Mouse (Mus musculus) natural killer cell, adult 2 months (primary cell): ENCODE measurements around the gene Pgm5.
"Not testable (repeated sequence)": the region's sequence is repeated elsewhere in the genome, so short reads cannot be mapped to it uniquely, and the experiment has no call there.

Experiments
- DNase-seq, 2 experiments: peaks; one replicate each; pipeline ENCODE4 v3.0.0; 2022; ENCODE audit warnings: low spot score in 2 of 2

Gene Pgm5

GRCm38 (mm10) chr19:24861612-24862451, at the start of gene Pgm5:
TSS of gene Pgm5 (minus strand) at chr19:24861855.
- no peak for DNase-seq

- no peak for DNase-seq
Observed at GRCm38 (mm10) chr19:24908385-24909155, 46.9 kb upstream of the Pgm5 start.

- no peak for DNase-seq
Observed at GRCm38 (mm10) chr19:24907655-24908054, 46.0 kb upstream of the Pgm5 start.

GRCm38 (mm10) chr19:24902821-24903220, 41.2 kb upstream of the Pgm5 start:
- DNase-seq: no peak

GRCm38 (mm10) chr19:24902256-24902655, 40.6 kb upstream of the Pgm5 start:
- no peak for DNase-seq

- DNase-seq: no peak
Observed at GRCm38 (mm10) chr19:24901666-24902065, 40.0 kb upstream of the Pgm5 start.

- DNase-seq: no peak
Observed at GRCm38 (mm10) chr19:24900581-24901220, 39.0 kb upstream of the Pgm5 start, which contains the start of gene Foxd4. TSS of gene Foxd4 (minus strand) at chr19:24901197.

GRCm38 (mm10) chr19:24899578-24900544, 38.2 kb upstream of the Pgm5 start:
- DNase-seq: peak; percentile 7 to 26

- DNase-seq: no peak
Observed at GRCm38 (mm10) chr19:24898737-24899577, 37.3 kb upstream of the Pgm5 start.

GRCm38 (mm10) chr19:24897896-24898736, 36.5 kb upstream of the Pgm5 start:
- DNase-seq: no peak

- DNase-seq: no peak
Observed at GRCm38 (mm10) chr19:24897006-24897895, 35.6 kb upstream of the Pgm5 start.

GRCm38 (mm10) chr19:24896536-24896935, 34.9 kb upstream of the Pgm5 start:
- DNase-seq: no peak

GRCm38 (mm10) chr19:24886888-24887287, 25.2 kb upstream of the Pgm5 start:
- no peak for DNase-seq

- DNase-seq: peak in 1 of 2 experiments; percentile 37
Observed at GRCm38 (mm10) chr19:24885504-24885903, 23.8 kb upstream of the Pgm5 start.

- DNase-seq: no peak
Observed at GRCm38 (mm10) chr19:24881237-24881636, 19.6 kb upstream of the Pgm5 start.

- DNase-seq: not testable (repeated sequence)
Observed at GRCm38 (mm10) chr19:24875129-24875870, 13.6 kb upstream of the Pgm5 start, which contains the start of gene Gm10053. TSS of gene Gm10053 (plus strand) at chr19:24875686.

- no peak for DNase-seq
Observed at GRCm38 (mm10) chr19:24873873-24874272, 12.2 kb upstream of the Pgm5 start.
